Mouse (Mus musculus) ovary, adult 2 months (tissue): ENCODE measurements around the gene Ube2k. TPM values are rescaled to one million over a fixed set of nuclear protein-coding genes. Genes with fewer than 3 reads are reported as not detected.

Source experiments
- polyA plus RNA-seq: library from polyadenylated mRNA; depleted of rRNA; stranded (reverse); fragments of >200 nt; gene quantifications from 2 replicates; pipeline ENCODE4 v1.2.3, GENCODE M21; 2012; rRNA removed

The Ube2k gene
- 16.1 and 16.6 TPM in 2 replicates for polyA plus RNA-seq

GRCm38 (mm10) chr5:65536751-65537419, at the start of gene Ube2k, which contains the start of gene Smim14:
TSS of gene Ube2k (plus strand) at chr5:65537233.
TSS of gene Smim14 (minus strand) at chr5:65537184.

GRCm38 (mm10) chr5:65492716-65493531, 44.1 kb upstream of the Ube2k start, which contains the start of gene Gm43552:
TSS of gene Gm43552 (minus strand) at chr5:65492833.

Other genes starting within 250 kb of the Ube2k start
- 13.2 and 14.4 TPM in 2 replicates for gene Rfc1, start 201.6 kb upstream of the Ube2k start, polyA plus RNA-seq
- 2.1 and 2.2 TPM in 2 replicates for gene Klb, start 188.9 kb upstream of the Ube2k start, polyA plus RNA-seq
- gene Rpl9, start 145.8 kb upstream of the Ube2k start, polyA plus RNA-seq = 133 and 196 TPM in 2 replicates
- gene Lias, start 145.7 kb upstream of the Ube2k start, polyA plus RNA-seq = 8.3 and 10.8 TPM in 2 replicates
- gene Ugdh, start 101.3 kb upstream of the Ube2k start, polyA plus RNA-seq = 10.0 and 12.3 TPM in 2 replicates
- not detected in 2 replicates for gene Gm43552, start 44.4 kb upstream of the Ube2k start, polyA plus RNA-seq
- 155 and 181 TPM in 2 replicates for gene Smim14, start within 50 bp of the Ube2k start, polyA plus RNA-seq
- 8.9 and 13.9 TPM in 2 replicates for gene Pds5a, start 161.0 kb downstream of the Ube2k start, polyA plus RNA-seq
- 9.6 and 14.5 TPM in 2 replicates for gene N4bp2, start 226.3 kb downstream of the Ube2k start, polyA plus RNA-seq